Mouse (Mus musculus) gastrocnemius, postnatal 14 days (tissue): ENCODE measurements around the gene Slc2a6. TPM values are rescaled to one million over a fixed set of nuclear protein-coding genes. Genes with fewer than 3 reads are reported as not detected.

ENCODE experiments used
- DNase-seq: peaks from one replicate; pipeline ENCODE4 v3.0.0; 2021; ENCODE audit warnings: mixed read lengths
- intact Hi-C: fragments of 180-260 bp; cut with DNase I; formaldehyde crosslinking; loops from one replicate; pipeline ENCODE4 v1.15.1; 2025; ENCODE audit warnings: low total_unique reads
- long read RNA-seq, 2 experiments: library from polyadenylated mRNA; stranded (forward); transcript quantifications; one replicate each; pipeline ENCODE4 v2.0.0; 2021
- total RNA-seq, 2 experiments: library from RNA; stranded (reverse); gene quantifications; 2 replicates each; pipeline ENCODE4 v1.2.3; 2021

Gene Slc2a6
- under 1 TPM; 0.11 to 0.62 TPM for total RNA-seq
- long read RNA-seq, experiment 1, result 0 reads
- long read RNA-seq, experiment 2, result 0 reads

DNA sequence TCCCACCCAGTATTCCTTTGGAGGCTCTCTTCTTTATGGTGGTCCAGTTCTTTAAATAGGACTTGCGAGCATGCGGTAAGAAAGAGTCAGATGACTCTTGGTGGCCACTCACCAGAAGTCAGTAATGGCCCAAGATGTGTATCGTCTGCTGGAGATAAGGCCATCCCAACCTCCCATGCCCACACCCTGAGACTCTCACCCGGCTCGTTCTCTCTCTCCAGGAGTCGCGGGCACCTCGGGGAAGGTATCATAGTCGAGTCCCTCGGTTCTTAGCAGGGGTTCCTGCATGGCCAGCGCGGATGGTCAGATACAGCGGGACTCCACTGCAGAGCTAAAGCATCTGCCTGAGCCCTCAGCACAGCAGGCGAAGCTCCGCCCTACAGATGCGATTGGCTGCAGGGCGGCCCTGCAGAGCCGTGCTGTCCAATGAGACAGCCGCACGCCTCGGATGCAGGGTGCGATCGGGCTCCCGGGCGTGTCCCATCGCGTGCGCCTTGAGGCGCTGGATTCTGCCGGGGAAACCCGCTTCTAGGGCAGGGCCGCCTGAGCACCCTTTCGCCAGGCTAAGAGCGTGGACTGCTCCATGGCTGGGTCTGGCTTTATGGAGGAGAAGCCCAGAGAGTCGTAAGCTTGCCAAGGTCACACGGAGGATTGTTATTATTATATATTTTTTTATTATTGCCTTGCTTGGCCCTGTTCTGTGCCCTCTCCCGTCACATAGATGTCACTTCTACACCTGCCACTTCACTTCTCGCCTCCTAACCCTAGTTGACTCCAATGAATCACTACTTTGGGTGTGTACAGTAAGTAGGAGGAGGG, at the start of gene Slc2a6:
Gene Slc2a6, minus strand, starts transcription at position 381 of the 819 bp plus-strand sequence.
- intact Hi-C loops, result no loop called here

GRCm38 (mm10) chr2:27075485-27075884, 47.7 kb upstream of the Slc2a6 start:
- intact Hi-C loops, result loop anchor here (5.0 to 10.0 kb wide), 2 partner anchors 49 to 162 kb away; no protein-coding TSS in a partner anchor
- DNase-seq, result no peak

More for the DNA sequence above, at the start of gene Slc2a6:
- DNase-seq, result peak; percentile 88

- peak; percentile 65 for DNase-seq
- intact Hi-C loops, result loop anchor here (5.0 to 10.0 kb wide), 2 partner anchors 50 to 162 kb away; no protein-coding TSS in a partner anchor
Observed at GRCm38 (mm10) chr2:27074804-27075203, 47.0 kb upstream of the Slc2a6 start.

- intact Hi-C loops, result loop anchor here (10.0 kb wide), 1 partner anchor 51 kb away; no protein-coding TSS in a partner anchor
- no peak for DNase-seq
Observed at GRCm38 (mm10) chr2:27073407-27073806, 45.6 kb upstream of the Slc2a6 start.

DNA sequence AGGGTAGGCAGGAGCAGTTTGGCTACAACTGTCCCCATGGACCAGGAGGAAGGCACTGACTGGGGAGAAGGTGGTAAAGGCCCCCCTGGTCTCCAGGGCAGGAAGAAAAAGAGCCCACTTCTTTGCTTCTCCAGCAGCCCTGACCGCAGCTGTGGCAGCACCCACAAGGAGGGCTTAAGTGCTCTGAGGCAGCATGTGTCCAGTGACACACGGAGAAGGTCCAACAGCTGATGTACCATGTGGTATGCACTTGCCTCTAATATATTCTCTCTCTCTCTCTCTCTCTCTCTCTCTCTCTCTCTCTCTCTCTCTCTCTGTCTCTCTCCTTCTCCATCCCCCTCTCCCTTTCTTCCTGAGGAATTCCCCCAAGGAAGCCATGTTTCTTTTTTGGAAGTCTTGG, 44.2 kb upstream of the Slc2a6 start, which contains the start of gene Mymk:
Gene Mymk, minus strand, starts transcription at position 202 of the 400 bp plus-strand sequence.
- DNase-seq, result no peak
- intact Hi-C loops, result loop anchor here (10.0 kb wide), 1 partner anchor 53 kb away; no protein-coding TSS in a partner anchor

GRCm38 (mm10) chr2:27071137-27071536, 43.3 kb upstream of the Slc2a6 start:
- DNase-seq, result peak; percentile 78
- intact Hi-C loops, result loop anchor here (10.0 kb wide), 1 partner anchor 54 kb away; no protein-coding TSS in a partner anchor

- intact Hi-C loops, result loop anchor here (10.0 kb wide), 1 partner anchor 54 kb away; no protein-coding TSS in a partner anchor
- no peak for DNase-seq
Observed at GRCm38 (mm10) chr2:27070247-27070813, 42.5 kb upstream of the Slc2a6 start.

DNA sequence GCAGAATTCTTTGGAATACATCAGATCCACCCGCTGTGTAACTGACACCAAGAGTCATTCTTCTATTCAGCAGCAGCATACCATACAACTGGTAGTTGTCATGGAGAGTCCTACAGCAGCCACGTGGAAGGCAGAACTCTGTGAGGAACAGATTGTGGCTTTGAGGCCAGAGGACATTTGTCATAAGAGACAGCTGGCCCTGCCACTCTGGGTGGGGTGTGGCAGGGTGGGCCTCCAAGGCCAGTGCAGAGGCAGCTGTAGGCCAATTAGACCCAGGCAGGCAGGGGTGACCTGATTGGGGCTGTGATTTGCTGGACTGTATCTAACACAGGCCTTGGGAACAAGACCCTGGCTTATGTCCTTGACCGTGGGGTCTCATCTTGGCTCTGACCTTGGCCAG, 41.8 kb upstream of the Slc2a6 start:
- intact Hi-C loops, result loop anchor here (10.0 kb wide), 1 partner anchor 55 kb away; no protein-coding TSS in a partner anchor
- no peak for DNase-seq

DNA sequence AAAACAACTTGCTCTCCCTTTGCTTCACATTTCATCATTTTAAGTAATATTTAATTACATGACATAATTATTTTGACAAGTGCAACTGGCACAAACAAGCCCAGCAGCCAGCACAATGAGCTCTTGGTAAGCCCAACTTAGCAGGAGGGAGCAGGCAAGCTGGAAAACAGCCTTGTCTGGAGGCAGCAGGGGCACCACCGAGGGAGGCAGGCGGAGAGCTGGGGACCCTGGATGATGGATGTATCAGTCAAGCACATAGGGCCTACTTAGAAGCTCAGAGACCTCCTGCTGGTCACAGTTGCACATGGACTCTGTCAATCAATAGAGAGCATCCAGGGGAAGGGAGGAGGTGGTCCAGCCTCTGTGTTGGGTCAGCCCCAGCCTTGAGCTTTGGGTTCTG, 40.2 kb upstream of the Slc2a6 start:
- intact Hi-C loops, result no loop called here
- DNase-seq, result no peak

DNA sequence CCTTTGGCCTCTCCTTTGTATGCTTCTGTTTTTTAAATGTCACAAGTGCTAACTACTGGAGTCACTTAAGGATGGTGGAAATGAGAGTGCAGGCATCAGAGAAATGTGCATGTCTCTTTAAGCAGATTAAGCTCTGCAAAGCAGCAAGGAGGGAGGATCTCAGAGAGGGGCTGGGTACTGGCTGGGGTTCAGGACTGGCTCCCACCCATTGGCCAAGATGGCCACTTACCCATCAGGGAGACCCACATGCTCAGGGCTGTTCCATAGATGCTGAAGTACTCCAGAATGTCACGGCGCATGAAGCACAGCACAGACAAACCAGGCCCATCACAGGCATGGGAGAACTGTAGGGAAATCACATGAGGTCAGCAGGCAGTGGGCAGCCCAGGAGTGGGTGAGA, 39.3 kb upstream of the Slc2a6 start:
- no peak for DNase-seq
- intact Hi-C loops, result no loop called here

DNA sequence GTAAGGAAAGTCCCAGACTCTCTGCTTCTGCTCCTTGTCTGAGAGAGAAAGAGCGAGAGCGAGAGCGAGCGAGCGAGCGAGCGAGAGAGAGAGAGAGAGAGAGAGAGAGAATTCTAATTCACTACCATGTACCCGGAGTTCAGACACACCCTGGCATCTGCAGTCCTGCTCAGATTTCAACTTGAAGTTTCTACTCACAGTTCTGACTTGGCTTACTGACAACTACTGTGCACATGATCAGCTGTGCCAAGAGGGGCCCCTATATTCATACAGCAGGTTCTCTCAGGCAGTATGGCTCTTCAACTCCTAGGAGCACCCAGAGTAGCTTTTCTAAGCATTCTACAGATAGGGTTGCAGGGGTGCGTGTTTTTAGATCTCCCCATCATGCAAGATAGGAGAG, 31.4 kb upstream of the Slc2a6 start:
- intact Hi-C loops, result no loop called here
- DNase-seq, result no peak

DNA sequence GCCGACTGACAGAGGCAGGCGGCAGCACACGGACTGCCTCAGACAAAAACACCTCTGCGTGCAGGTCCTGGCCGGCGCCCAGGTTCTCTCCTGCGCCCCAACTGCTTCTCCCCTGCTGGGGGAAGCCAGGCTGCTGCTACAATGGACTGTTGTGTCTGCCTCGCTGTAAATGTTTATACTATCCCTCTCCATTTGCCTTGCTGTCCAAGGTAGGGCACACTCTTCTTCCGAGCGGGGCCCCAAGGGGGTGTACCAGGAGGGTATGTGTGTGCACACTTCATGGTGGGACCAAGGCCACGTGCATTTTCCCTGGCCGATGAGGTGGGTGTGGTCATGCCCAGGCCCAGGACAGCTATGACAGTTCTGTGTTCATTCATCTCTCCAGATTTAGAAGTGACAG, 31.0 kb upstream of the Slc2a6 start:
- DNase-seq, result no peak
- intact Hi-C loops, result no loop called here

DNA sequence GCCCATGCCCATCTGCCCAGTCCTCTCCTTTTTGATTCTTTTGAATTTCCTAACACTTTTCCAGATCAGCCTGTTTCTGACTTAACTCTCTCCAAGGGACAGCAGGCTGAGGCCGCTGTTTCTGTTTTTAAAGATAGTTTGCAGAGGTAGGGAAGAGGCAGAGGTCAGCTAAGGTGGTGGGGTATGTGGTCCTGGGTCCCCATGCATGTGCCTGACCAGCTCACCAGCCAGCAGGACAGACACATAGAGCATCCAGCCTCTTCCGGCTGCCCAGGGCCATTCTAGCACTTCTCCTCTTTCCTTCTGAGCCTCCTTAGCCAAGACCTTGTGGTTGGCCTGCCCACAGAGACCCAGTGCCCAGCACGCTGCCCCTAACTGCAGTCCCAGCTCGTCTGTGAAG, 30.5 kb upstream of the Slc2a6 start:
- intact Hi-C loops, result no loop called here
- DNase-seq, result no peak

DNA sequence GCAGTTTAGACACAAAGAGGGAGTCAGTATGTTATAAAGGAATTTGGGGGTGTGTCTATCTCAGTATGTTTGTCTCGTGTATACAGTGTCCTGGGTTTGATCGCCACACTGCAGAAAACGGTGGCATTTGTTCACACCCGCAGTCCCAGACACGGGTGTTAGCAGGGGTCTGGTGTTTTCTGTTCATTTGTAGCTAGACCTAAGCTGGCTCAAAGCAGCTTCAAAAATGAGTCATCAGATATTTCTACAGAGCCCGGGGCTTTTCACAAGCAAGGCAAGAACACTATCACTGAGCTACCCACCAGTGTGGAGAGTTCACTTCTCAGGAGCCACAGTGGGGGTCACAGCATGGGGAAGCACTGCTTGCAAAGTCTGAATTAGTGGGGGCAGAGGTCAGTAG, 21.6 kb upstream of the Slc2a6 start:
- DNase-seq, result no peak
- intact Hi-C loops, result no loop called here

- peak; percentile 84 for DNase-seq
- intact Hi-C loops, result no loop called here
Observed at GRCm38 (mm10) chr2:27045979-27046770, 18.4 kb upstream of the Slc2a6 start.

- no peak for DNase-seq
- intact Hi-C loops, result no loop called here
Observed at GRCm38 (mm10) chr2:27044641-27045040, 16.8 kb upstream of the Slc2a6 start.

GRCm38 (mm10) chr2:27044166-27044565, 16.4 kb upstream of the Slc2a6 start:
- intact Hi-C loops, result no loop called here
- peak; percentile 68 for DNase-seq

DNA sequence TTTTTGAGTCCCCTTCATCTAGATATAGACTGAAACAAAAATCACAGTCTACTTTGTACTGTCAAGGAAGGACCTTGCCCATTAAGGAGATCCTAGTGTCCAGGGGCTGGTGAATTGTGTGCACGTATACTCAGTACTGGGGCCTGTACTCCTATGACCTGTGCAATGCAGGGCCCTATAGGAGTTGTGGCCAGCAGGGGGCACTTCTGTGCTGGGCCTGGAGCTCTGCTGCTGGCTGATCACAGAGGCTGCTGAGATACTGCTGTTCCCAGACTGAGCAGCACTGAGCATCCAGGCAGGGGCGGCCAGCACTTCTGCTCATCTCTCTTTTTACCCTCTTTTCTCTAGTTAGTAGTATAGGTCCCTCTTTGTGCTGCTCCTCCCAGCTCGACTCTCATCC, 15.7 kb upstream of the Slc2a6 start:
- DNase-seq, result peak; percentile 88
- intact Hi-C loops, result loop anchor here (2.0 kb wide), 1 partner anchor 193 kb away; no protein-coding TSS in a partner anchor

- no peak for DNase-seq
- intact Hi-C loops, result loop anchor here (2.0 kb wide), 1 partner anchor 195 kb away; no protein-coding TSS in a partner anchor
Observed at GRCm38 (mm10) chr2:27042131-27042844, 14.5 kb upstream of the Slc2a6 start.
